Mouse (Mus musculus): ENCODE measurements at regions not wholly inside any gene's neighbourhood (a gene's known extent, or its start where the extent isn't known, plus 50 kb on each side); places are given as distances from the start of the nearest gene placed in this dataset.

- no peak for TF ChIP-seq CTCF (IDR thresholded peaks at IDR 0.05; ENCODE audit: extremely low read depth, insufficient read depth, insufficient read length, insufficient replicate concordance)
- no peak for TF ChIP-seq POLR2A (IDR thresholded peaks at IDR 0.05; ENCODE audit: low read depth, low read length)
These were observed 78.8 kb downstream of the Chst2 start for GRCm38 (mm10) chr9:95327771-95328170.

Measured in spleen, adult 2 months (tissue).